Mouse (Mus musculus) neural tube, embryonic 14.5 days (tissue): Measurements from ENCODE around the gene Sarm1. TPM values are rescaled to one million over a fixed set of nuclear protein-coding genes. Genes with fewer than 3 reads are reported as not detected.

Experiments used
- ATAC-seq: fragments of 200-750 bp; cut with Nextera tagmentation; 2 replicates; pipeline ENCODE4 v1.8.0; 2017; ENCODE audit warnings: low read depth, mild to moderate bottlenecking, moderate TSS enrichment, moderate library complexity
- H3K27ac ChIP-seq: fragments of 300-500 bp; sonication (generic); 2 replicates; pipeline ENCODE4 v1.5.1; 2014; ENCODE audit warnings: low read depth, mild to moderate bottlenecking, control low read depth, low read length, moderate library complexity, mixed read lengths
- H3K27me3 ChIP-seq: fragments of 300-500 bp; sonication (generic); 2 replicates; pipeline ENCODE4 v1.6.1; 2014; ENCODE audit warnings: low read length; ENCODE audit not compliant: control insufficient read depth, insufficient read depth
- H3K36me3 ChIP-seq: fragments of 300-500 bp; sonication (generic); 2 replicates; pipeline ENCODE4 v1.6.1; 2014; ENCODE audit warnings: low read length, mixed read lengths; ENCODE audit not compliant: control insufficient read depth, insufficient read depth
- H3K4me1 ChIP-seq: fragments of 300-500 bp; sonication (generic); 2 replicates; pipeline ENCODE4 v1.6.1; 2014; ENCODE audit warnings: low read length; ENCODE audit not compliant: control insufficient read depth, insufficient read depth
- H3K4me2 ChIP-seq: fragments of 300-500 bp; sonication (generic); 2 replicates; pipeline ENCODE4 v1.6.1; 2014; ENCODE audit warnings: mild to moderate bottlenecking, low read depth, low read length, control low read depth
- H3K4me3 ChIP-seq: fragments of 300-500 bp; sonication (generic); 2 replicates; pipeline ENCODE4 v1.5.1; 2014; ENCODE audit warnings: low read depth, low read length, control low read depth, mixed read lengths
- H3K9ac ChIP-seq: fragments of 300-500 bp; sonication (generic); replicated peaks from 2 replicates; pipeline ENCODE4 v1.6.1; 2014; ENCODE audit warnings: low read depth, mild to moderate bottlenecking, control low read depth, low read length, mixed read lengths
- H3K9me3 ChIP-seq: fragments of 300-500 bp; sonication (generic); 2 replicates; pipeline ENCODE4 v1.6.1; 2016; ENCODE audit warnings: low read length; ENCODE audit not compliant: control insufficient read depth
- WGBS: fragments of 180-500 bp; shearing (Covaris S2); extraction: QIAGEN DNeasy Blood & Tissue Kit; methylation state at CpG from one replicate; pipeline ENCODE4 v1.1.7; 2014; 5-methylcytosine and 5-hydroxymethylcytosine counted together
- polyA plus RNA-seq: library from polyadenylated mRNA; unstranded; fragments of >200 nt; fragmentation: Nextera tagmentation; extraction: Ambion mirVana; gene quantifications from 2 replicates; pipeline ENCODE4 v1.2.1, GENCODE M21; 2014

Gene Sarm1
- polyA plus RNA-seq, 1 experiment from 2014 or later: 56.1 TPM

DNA sequence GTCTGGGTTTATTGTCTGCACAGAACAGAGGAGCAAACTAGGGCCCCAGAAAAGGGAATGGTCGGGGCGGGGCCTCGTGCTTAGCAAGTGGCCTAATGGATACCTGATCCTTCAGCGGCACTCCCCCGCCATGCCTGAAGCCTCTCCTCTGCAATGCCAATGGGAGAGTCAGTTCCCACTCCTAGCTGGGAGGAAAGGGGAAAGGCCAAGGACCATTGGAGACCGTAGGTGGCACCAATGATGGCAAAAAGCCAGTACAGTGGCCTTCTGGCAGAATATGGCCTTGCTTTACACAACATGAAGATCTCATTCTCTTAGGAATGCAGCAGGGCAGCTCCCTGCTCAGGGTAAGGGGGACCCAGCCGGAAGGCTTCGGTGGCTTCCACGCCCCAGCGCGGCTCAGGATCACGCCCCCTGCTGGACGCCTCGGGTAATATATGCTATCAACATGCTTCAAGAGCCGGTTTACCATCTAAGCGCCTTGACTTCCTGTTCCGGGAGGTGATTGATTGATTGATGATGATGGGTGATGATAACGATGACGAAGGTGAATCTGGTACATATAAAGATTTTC is 61.7 kb downstream of the Sarm1 start:
- Histone ChIP-seq H3K4me3 (no peak overlapping the region), H3K36me3 (no peaks in the 10 kb centered on the region), H3K9me3 (no peaks in the 10 kb centered on the region), H3K27me3 (no peaks in the 10 kb centered on the region), H3K9ac (no peak overlapping the region), H3K4me1 (no peaks in the 10 kb centered on the region), H3K4me2 (no peak overlapping the region), H3K27ac (no peak overlapping the region)
- no peak for ATAC-seq
- WGBS: 4% methylated on average over 19 of the region's 19 CpGs

GRCm38 (mm10) chr11:78434052-78434451 is 63.5 kb downstream of the Sarm1 start:
- Histone ChIP-seq H3K9me3 (no peaks in the 10 kb centered on the region), H3K4me2 (no peak overlapping the region), H3K9ac (no peak overlapping the region), H3K4me1 (no peaks in the 10 kb centered on the region), H3K27me3 (no peaks in the 10 kb centered on the region), H3K4me3 (no peak overlapping the region), H3K27ac (no peak overlapping the region), H3K36me3 (no peaks in the 10 kb centered on the region)
- WGBS: 72% methylated on average over 4 of the region's 4 CpGs
- ATAC-seq: no peak

GRCm38 (mm10) chr11:78431176-78431575 is 66.4 kb downstream of the Sarm1 start:
- Histone ChIP-seq H3K4me1 (no peaks in the 10 kb centered on the region), H3K4me2 (no peak overlapping the region), H3K9me3 (no peaks in the 10 kb centered on the region), H3K4me3 (no peak overlapping the region), H3K27ac (no peak overlapping the region), H3K36me3 (no peaks in the 10 kb centered on the region), H3K9ac (no peak overlapping the region), H3K27me3 (no peaks in the 10 kb centered on the region)
- no peak for ATAC-seq
- WGBS: 89% methylated on average over 10 of the region's 10 CpGs

DNA sequence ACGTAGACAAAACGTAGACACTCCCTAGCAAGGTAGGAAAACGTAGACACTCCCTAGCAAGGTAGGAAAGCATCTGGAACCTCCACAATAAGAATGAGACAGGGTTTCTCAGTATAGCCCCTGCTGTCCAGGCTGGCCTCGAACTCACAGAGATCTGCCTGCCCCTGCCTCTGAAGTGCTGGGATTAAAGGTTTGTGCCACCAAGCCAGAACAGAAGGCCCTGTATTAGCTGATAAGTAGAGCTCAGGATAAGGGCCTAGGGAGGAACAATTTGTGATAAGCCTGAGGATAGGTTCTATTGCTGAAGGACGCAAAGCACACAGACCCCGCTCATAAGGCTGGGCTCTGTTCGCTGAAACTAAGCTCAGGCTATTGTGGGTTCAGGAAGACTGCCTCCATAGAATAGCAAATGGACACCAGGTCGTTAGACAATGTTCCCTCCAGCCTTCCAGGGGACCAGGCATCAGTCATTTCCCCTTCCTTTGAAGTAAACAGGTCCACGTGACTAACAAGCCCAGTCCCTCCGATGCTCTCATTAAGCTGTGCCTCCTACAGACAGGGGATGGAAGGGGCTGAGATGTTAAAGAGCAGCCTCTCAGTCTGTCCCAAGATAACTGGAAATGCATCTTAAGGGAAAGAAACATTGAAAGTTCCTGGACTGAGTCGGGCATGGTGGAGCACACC is 67.2 kb downstream of the Sarm1 start:
- WGBS: 47% methylated on average over 11 of the region's 11 CpGs
- Histone ChIP-seq H3K9ac (no peak overlapping the region), H3K9me3 (no peaks in the 10 kb centered on the region), H3K27ac (no peak overlapping the region), H3K4me2 (no peak overlapping the region), H3K4me1 (no peaks in the 10 kb centered on the region), H3K4me3 (no peak overlapping the region), H3K27me3 (no peaks in the 10 kb centered on the region), H3K36me3 (no peaks in the 10 kb centered on the region)
- no peak for ATAC-seq

GRCm38 (mm10) chr11:78428309-78428708 is 69.2 kb downstream of the Sarm1 start:
- H3K27ac ChIP-seq: no peak overlapping the region
- no peak overlapping the region for H3K4me2 ChIP-seq
- no peaks in the 10 kb centered on the region for H3K27me3 ChIP-seq
- H3K9ac ChIP-seq: no peak overlapping the region
- no peak overlapping the region for H3K4me3 ChIP-seq
- WGBS: 69% methylated on average over 5 of the region's 5 CpGs
- ATAC-seq: no peak
- H3K9me3 ChIP-seq: no peaks in the 10 kb centered on the region
- no peaks in the 10 kb centered on the region for H3K36me3 ChIP-seq
- no peaks in the 10 kb centered on the region for H3K4me1 ChIP-seq

- Histone ChIP-seq H3K4me3 (no peak overlapping the region), H3K27ac (no peak overlapping the region), H3K9me3 (no peaks in the 10 kb centered on the region), H3K4me2 (no peak overlapping the region), H3K36me3 (no peaks in the 10 kb centered on the region), H3K9ac (no peak overlapping the region), H3K4me1 (no peaks in the 10 kb centered on the region), H3K27me3 (no peaks in the 10 kb centered on the region)
- ATAC-seq: no peak
- 94% methylated on average over 6 of the region's 6 CpGs for WGBS
Measured at GRCm38 (mm10) chr11:78427655-78428054, 69.9 kb downstream of the Sarm1 start.

DNA sequence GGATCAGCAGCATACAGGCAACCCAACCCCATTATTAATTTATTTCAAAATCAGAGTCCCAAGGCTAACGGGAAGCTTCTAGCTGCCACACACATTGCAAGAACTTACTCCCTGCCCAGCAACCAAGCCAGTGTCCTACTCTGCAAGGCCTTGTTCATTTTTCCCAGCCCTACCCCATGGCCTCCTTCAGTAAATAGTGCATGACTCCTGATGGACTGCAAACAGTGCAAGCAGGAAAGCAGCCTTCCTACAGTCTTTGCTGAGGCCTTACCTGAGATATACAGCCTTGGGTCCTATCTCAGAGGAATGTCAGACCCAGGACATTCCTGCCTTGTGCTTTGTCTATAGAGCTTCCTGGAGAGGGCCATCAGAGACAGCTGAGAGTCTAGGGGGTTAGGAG is 72.0 kb downstream of the Sarm1 start:
- ATAC-seq: no peak
- H3K9ac ChIP-seq: no peak overlapping the region
- WGBS: 90% methylated on average over 1 of the region's 1 CpGs
- H3K4me3 ChIP-seq: no peak overlapping the region
- H3K9me3 ChIP-seq: no peaks in the 10 kb centered on the region
- H3K27ac ChIP-seq: no peak overlapping the region
- H3K4me1 ChIP-seq: no peaks in the 10 kb centered on the region
- H3K4me2 ChIP-seq: no peak overlapping the region
- no peaks in the 10 kb centered on the region for H3K36me3 ChIP-seq
- H3K27me3 ChIP-seq: no peaks in the 10 kb centered on the region

DNA sequence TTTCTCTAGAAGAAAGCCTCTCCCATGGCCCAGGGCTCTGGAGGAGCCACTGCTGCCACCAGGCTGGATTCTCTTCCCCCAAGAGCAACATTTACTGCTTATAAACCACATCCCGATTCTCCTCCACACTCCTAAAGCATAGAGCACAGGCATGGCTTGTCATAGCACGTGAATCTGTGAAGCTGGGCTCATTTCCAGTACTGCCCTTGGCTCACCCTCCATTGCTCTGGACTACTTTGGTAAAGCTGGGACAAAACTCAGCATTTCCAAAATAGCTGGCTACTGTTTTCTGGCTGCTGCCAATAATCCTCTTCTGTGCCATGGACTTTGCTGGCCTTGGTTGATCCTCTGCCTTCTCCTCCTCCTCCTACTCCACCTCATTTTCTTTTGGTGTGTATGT is 73.2 kb downstream of the Sarm1 start:
- Histone ChIP-seq H3K9me3 (no peaks in the 10 kb centered on the region), H3K9ac (no peak overlapping the region), H3K36me3 (no peaks in the 10 kb centered on the region), H3K27ac (no peak overlapping the region), H3K4me1 (no peaks in the 10 kb centered on the region), H3K4me2 (no peak overlapping the region), H3K27me3 (no peaks in the 10 kb centered on the region), H3K4me3 (no peak overlapping the region)
- no peak for ATAC-seq
- 70% methylated on average over 2 of the region's 2 CpGs for WGBS
